Mouse (Mus musculus): ENCODE results near the gene Dupd1.

Gene Dupd1

DNA sequence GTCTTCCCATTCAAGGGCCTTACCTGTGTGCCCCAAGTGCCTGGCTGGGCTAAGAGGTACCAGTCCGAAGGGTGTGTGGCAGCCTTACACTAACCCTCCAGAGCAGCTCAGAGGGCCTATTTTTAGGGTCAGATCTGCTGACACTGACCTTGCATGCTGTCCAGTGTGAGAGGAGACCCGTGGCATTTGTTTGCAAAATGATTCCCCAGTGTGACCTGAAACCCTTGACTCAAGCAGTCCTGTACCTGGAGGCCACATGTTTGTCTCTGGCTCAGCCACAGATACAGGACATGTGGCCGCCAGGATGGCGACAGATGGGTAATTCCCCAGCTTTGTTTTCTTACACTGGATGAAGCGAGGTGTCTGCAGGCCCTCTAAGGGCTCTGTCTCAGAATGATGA, at the start of gene Dupd1:
Gene Dupd1 (minus strand): TSS at position 91 of the 400 bp plus-strand sequence.
- no peak for DNase-seq (ENCODE audit: low spot score in 2 of 2)

DNA sequence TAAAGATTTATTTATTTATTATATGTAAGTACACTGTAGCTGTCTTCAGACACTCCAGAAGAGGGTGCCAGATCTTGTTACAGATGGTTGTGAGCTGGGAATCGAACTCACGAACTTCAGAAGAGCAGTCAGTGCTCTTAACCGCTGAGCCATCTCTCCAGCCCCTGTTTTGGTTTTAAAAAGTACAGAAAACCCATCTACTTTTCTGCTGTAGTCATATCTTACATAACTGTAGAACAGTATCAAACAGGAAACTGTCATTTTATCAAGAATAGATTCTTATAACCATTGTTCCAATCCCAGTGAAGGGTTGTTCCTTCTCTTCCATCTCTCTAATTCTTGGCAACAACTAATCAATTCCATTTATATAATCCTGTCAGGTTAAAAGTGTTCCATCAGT, 49.4 kb upstream of the Dupd1 start:
- no peak for DNase-seq (ENCODE audit: low spot score in 2 of 2)

DNA sequence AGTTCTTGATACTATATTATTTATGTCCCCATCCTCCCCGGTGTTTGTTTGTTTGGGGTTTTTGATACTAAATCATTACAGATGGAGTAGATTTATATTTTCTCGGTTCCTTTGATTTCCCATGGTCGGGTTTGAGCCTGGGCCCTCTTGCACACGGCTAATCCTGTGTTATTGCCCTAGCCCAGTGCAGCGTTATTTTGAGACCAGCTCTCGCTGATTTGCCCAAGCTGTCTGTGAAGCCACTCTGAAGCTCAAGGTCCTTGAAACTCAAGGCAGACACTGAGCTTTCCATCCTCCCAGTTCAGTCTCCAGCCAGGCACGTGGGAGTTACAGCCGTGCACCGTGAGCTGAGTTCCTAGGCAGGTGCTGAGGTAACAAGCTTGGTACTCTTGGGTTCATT, 47.2 kb upstream of the Dupd1 start:
- DNase-seq (ENCODE audit: low spot score in 2 of 2) = no peak

DNA sequence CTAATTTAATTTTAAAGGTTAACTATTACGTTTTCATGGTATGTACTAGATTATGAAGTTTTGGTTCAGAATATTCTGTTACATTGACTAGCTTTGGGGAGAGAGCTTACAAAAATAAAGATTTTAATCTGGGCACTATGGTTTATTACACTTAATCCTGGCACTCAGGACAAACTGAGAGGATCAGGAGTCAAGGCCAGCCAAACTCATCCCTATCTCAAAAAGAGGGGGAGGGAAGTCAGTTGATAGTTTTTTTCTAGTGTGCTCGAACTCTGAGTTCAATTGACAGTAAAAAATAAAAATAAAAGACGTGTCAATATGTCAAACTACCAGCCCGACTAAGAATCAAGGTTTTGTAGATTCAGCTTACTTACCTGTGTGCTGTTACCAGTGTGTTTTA, 39.0 kb upstream of the Dupd1 start:
- DNase-seq (ENCODE audit: low spot score in 2 of 2) = no peak

DNA sequence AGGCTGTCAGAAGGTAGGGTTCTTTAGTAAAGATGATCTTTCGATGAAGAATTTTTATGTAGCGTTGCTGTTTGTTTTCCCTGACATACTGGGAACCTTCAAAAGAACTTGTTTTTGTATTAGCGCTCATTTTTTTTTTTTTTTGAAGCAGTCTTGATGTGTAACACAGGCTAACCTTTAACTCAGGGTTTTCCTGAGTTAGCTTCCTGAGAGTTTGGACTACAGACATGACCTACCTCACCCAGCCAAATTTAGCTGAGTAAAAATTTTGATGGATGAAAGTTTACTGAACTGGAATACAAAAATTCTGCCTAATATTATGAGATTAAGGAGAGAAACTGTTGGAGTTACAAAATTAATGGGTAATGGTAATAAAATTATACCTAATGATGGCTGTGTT, 38.0 kb upstream of the Dupd1 start:
- DNase-seq (ENCODE audit: low spot score in 2 of 2) = no peak

DNA sequence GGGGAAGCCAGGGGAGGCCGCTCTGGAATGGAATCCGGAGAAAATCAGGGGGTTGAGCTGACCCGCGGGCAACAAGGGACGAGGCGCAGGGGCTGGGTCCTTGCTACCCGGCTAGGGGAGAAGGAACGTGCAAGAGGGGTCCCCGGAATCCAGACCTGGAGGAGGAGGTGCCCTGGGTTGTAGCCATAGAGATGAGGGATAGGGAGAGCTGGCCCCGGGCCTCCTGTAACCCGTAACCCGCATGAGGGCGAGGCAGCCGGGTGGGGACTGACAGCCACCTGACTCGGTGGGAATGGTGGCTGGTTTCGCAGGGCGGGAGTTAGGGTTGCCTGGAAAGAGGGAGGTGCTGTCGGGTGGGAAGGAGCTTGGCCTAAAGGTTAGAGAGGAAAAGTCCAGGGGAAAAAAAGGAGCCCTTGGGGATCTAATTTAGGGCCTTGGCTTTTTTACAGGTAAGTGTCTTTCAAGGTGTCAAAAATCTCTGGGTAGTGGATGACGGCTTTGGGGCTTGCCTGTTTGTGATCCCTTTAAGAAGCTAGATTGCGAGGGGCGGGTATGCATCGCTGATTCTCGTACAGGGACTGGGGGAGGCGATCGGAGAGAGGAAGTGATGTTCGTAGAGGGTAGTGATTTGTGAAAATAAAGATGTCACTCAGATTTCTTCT, 36.6 kb upstream of the Dupd1 start, which contains the start of gene Dusp13:
Gene Dusp13 (minus strand): TSS at position 301 of the 662 bp plus-strand sequence.
- peak; percentile 65 to 71 for DNase-seq (ENCODE audit: low spot score in 2 of 2)

DNA sequence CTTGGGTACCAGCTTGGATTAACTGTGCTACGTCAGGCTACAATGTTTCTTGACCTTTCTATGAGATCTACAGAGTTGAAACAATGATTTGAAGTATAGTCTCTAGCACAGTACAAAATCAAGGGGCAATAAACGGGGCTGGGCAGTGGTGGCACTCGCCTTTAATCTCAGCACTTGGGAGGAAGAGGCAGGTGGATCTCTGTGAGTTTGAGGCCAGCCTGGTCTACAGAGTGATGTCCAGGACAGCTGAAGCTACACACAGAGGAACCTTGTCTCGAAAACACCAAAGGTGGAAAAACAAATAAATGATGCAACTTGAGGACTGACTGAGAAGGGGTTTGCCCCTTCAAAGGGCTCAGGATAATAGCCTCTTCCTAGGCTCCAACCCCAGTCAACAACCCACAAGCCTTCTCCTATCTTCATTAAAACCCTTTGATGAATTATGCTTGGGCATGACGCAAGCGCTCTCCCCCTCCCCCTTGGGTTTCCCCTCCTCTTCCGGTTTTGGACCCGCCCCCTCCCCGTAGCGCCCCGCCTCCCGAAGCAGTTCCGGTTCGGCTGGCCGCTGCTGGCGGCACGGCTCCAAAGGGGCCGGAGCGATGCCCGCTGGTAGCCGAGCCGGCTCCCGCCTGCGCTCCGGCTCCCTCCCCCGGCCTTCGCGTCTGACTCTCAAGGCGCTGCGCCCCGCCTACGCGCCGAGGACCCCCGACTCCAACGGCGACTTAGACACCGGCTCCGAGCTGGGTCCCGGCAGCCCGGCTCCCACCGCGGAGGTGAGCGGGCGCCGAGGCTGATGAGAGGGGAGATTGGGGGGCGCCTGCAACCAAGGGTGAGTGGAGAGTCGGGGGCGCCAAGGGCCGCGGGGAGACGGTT, 35.9 kb upstream of the Dupd1 start, which contains the start of gene Samd8:
Gene Samd8 (plus strand): TSS at position 524 of the 873 bp plus-strand sequence.
- DNase-seq (ENCODE audit: low spot score in 2 of 2) = peak in 1 of 2 experiments; percentile 85

DNA sequence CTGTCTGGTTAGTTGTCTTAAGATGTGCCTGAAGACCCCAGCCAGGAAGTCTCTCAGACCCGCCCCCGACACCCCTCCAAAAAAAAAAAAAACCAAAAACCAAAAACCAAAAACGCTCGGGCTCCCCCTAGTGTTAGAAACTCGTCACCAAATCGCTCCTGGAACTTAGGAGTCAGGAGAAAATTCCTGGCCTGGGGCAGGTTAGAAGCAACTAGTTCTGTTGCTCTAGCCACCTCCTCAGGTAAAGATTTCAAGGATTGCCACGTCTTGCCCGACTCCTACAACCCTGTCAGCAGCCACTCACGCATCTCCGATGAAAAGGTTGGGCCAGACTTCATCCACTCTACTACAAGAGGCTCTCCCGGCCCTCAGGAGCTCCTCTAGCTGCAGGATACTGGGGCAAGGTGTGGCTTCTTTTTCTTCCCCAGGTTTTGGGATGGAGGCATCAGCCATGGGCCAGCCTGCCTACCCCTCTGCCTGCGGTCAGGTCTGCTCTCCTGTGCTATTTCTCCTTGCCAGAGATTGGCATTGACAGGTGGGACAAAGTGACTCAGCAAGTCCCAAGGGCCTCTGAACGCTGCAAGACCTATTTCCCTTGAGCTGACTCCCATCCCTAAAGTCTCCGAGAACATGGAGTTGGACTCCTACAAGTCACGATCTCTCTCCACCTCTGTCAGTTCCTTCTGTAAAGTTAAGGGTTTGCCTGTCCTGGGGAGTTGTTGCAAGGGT, 33.9 kb upstream of the Dupd1 start:
- DNase-seq (ENCODE audit: low spot score in 2 of 2) = peak; percentile 39 to 69

DNA sequence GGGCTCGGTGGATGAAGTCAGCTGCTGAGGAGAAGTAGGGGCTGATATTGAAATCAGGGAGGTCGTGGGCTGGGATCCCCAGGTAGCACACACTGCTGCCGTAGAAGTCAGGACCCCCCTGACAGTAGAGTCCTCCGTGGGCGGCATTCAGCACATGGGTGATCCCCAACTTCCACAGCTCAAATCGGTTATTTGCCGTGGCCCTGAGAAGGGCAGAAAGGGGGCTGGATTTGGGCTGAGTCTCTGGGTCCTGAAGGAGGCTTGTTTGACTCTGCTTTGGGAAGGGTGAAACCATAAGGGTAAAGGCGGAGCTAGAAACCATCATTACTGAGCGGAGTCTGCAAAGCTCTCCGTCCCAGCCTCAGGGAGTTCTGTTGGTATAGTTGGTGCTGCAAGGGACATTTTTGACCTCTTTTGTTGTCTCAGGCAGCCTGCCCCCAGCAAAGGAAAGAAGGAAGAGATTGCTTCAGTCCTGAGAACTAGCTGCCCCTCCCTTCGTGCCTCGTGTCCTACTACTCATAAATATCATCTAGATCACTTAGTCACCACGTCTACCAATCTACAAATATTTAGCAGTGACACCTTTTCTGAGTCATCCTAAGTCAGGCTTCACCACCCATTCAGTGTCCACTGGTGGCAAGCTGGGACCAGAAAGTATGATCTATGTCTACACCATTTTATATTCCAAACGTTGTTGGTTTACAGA, 33.2 kb upstream of the Dupd1 start:
- peak in 1 of 2 experiments; percentile 10 for DNase-seq (ENCODE audit: low spot score in 2 of 2)

DNA sequence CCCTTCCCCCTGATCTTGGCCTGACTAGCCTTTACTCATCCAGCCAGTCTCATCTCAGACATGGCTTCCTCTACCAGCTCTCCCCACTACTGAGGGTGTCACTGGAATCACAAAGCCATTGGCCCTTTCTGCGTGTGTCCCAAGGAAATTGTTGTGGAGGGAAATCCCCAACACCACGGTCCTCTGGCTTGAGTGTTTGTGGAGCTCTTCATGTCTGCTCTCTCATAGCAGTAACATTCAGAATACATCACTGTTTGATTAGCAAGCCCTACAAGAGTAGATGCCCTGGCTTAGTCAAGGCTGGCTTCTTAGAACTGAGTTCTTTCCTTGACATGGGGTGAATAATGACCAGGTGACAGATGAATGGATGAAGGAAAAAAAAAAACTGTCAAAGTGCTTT, 32.5 kb upstream of the Dupd1 start:
- DNase-seq (ENCODE audit: low spot score in 2 of 2) = peak in 1 of 2 experiments; percentile 8

DNA sequence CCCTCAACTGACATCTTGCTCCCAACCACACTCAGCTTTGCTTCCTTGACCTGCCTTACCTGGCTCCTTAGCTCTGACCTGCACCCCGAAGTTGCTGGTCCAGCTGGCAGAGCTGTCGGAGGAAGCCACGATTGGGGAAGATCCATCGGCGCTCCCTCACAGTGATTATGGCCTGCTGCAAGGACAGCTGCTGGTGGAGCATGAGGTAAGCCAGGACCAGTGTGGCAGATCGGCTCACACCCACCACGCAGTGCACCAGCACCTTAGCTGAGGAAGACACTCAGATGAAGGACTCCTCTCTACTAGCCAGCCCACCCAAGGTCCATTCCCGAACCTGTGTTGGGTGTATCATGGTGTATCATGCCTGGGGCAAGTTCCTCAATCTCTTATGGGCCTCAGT, 31.9 kb upstream of the Dupd1 start:
- peak in 1 of 2 experiments; percentile 8 for DNase-seq (ENCODE audit: low spot score in 2 of 2)

DNA sequence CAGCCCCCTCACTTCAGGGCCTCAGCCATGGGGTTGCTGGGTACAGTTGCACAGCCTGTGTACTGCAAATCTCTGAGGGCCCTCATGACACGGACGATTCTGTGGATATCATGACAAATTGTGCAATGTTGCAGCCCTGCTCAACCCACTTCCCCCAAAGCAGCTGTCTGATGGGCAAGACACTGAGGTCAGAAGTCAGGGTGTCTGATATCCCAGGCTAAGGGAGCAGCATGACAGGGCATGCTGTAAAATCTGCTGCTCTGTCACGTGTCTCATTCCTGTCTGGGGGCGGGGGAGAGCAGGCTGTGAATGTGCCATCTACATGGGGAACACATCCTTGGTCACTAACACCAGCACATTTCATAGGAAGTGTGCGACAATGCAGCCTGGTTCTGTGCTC, 30.8 kb upstream of the Dupd1 start:
- peak in 1 of 2 experiments; percentile 12 for DNase-seq (ENCODE audit: low spot score in 2 of 2)

DNA sequence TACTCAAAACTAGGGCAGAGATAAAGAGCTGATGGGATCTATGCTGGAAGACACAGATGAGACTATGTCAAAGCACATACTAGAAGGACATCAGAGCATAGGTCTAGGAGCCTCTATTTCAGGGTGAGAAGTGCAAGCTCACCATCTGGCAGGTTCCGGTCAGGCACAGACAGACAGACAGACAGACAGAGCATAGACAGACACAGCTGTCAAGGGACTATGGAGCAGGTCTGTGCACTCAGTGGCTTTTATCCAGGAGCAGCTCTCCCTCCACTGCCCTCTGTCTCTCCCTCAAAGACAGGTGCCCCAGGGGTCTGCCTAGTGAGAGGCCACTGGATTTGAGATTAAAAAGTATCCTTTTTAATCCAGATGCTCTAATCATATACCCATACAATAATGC, 29.8 kb upstream of the Dupd1 start:
- DNase-seq (ENCODE audit: low spot score in 2 of 2) = no peak

DNA sequence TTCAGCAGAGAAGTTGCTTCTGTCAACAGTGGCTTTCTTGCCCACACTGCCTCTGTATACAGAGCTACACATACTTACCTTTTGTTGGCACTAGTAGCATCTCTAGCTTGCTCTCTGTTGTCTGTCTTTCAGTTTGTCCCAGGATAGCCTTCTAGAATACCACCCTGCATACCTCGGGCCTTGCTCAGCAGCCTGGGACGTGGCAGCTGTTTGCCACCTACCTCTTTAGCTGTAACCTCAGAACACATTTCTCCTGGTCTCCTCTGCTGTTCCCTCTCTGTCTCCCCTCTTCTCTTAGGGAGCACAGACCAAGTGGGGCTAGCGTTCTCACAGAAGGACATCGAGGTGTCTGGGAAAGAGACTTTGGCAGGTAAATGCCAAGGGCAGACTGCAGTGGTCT, 28.1 kb upstream of the Dupd1 start:
- DNase-seq (ENCODE audit: low spot score in 2 of 2) = no peak

DNA sequence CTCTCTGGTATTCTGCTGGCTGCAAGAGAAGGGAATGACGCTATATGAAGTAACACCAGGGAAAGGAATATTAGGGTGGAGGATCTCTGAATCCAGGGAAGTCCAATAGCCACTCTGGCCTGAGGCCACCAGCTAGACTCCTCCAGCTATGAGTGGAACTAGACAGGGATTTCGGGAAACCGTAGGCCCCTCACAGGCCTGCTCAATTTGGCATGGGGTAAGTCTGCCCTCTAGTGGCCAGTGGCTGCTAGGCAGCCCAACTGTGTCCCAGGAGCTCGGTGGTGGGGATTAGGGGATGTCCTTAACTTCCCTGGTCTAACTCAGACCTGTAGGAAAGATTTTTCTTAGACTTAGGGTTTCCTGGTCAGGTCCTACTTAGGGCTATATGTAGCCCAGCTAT, 27.4 kb upstream of the Dupd1 start:
- peak; percentile 66 to 78 for DNase-seq (ENCODE audit: low spot score in 2 of 2)

DNA sequence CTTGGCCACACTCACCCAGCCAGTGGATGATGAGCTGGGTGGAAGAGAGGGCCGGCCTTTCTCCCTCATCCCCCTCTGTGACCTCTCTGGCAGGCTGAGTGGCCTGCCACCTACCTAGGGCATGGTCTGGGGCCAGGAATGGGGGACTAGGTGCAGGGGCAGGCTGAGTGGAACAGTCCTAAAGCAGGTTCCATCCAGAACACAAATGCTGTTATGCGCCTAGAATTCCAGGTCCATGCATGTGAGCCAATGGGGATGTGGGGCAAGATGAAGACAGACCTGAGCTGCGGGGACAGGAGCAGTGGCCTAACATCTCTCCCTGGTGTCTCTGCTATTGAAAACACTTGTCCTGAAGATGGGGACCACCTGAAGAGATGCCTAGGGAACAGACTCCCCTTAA, 26.9 kb upstream of the Dupd1 start:
- no peak for DNase-seq (ENCODE audit: low spot score in 2 of 2)

DNA sequence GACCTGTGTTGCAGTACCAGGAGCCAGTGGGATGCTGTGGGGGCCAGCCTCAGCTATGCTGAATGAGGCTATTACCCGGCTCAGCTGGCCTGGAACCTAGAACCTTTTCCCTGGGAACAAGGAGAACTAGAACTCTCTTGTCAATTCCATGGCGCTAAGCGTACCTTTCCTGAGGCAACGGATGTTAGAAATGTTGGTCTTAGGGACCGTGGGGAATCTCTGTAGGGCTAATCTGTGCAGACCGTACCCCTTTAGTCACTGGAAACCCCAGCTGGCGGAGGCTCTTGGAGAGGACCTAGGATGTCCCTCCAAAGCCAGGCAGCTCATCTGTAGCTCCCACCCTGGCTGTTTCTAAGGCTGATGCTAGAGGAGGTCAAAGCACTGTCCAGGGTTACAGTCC, 26.0 kb upstream of the Dupd1 start:
- DNase-seq (ENCODE audit: low spot score in 2 of 2) = no peak

DNA sequence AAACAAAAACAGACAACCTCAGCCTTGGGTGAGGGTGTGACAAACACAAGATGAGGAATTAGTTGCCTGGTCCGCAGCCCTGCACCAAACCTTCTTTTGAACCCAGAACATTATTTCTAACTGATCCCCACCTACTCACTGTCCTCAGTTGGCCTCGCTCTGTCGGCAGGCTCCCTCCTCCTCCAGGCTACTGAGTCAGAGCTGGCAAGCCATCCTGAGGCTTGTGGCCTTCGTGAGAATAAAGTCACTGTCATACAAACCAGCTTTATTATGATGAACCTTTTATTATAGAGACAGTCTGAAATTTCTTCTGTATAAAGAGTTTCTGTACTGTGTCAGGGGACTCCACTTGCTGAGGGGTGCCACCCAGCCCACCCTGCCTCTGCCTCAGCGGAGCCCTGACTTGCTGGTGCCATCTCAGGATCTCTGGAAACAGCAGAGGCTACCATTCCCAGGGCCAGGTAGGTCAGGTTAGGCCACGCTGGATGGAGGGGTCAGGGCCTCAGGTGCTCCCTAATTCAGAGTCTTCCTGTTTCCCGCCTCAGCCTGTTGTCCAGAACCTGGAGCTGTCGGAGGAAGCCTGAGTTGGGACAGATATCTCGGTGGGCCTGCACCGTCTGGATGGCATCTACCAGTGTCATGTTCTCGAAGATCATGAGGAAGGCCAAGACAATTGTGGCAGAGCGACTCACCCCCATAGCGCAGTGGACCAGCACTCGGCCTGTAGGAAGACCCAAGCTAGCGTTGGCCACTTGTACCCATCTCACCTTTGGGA, 18.9 kb upstream of the Dupd1 start:
- DNase-seq (ENCODE audit: low spot score in 2 of 2) = no peak

DNA sequence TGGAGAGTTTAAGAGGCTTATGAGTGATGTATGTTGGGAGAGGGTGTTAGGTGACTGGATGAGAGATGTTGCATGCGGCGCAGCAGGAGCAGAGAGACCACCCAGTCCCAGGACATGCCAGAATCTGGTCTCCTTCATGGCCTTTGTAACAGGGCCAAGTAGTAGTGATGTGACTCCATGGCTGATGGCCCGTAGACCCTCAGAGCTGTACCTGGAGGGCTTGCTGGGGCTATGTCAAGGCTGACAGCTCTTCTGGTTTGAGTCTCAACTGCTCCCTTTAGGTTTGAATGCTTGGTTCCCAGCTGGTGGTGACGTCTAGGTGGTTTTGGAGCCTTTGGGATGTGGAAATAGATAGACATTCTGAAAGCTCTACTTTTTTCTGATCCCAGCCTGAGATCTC, 15.6 kb upstream of the Dupd1 start:
- no peak for DNase-seq (ENCODE audit: low spot score in 2 of 2)

DNA sequence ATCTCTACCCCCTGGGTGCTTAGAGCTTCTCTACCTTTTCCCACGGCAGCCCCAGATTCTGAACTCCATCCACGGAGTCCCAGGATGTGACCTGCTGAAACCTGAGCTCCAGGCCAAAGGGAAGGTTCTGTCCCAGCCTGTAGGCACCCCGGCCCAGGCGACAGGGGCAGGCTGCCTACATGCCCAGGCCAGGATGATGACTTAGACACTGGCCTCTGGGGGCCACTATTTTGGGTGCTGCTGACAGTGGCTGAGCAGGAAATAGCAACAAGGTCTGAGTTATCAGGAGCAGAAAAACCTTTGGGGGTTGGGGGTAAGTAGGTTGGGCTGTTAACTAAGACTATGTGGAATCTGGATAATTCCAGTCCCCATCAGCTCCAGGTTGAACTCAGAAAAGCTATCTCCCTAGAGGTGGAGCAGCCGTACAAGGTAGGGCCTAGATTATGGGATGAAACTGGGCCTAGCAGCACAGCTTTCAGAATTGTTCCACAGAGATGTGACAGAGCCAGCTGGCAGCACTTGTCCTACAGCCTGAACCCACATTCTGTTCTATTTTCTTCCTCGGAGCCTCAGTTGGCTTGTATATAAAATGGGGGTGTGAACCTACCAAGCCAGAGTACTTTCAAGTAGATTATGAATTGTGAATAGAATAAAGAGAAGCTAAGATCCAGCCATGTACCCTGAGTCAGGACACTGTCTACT, 14.8 kb upstream of the Dupd1 start:
- no peak for DNase-seq (ENCODE audit: low spot score in 2 of 2)

All from spleen, postnatal 10 days (tissue).